Mouse (Mus musculus): ENCODE data around the gene 4931429L15Rik.
"Not testable (repeated sequence)": the region's sequence is repeated elsewhere in the genome, so short reads cannot be mapped to it uniquely, and the experiment has no call there.

4931429L15Rik gene

GRCm38 (mm10) chr9:46319886-46320285 lies at the start of gene 4931429L15Rik:
Gene 4931429L15Rik, minus strand, starts transcription at chr9:46319986.
- not testable (repeated sequence) for DNase-seq

- no peak for DNase-seq
These were observed 42.7 kb upstream of the 4931429L15Rik start for GRCm38 (mm10) chr9:46362459-46362858.

- no peak for DNase-seq
These were observed 41.8 kb upstream of the 4931429L15Rik start for GRCm38 (mm10) chr9:46361461-46362111.

- DNase-seq, result peak; percentile 79
These were observed 34.2 kb upstream of the 4931429L15Rik start for GRCm38 (mm10) chr9:46353992-46354391.

- no peak for DNase-seq
These were observed 33.5 kb upstream of the 4931429L15Rik start for GRCm38 (mm10) chr9:46353330-46353724.

GRCm38 (mm10) chr9:46352651-46353329 lies 33.0 kb upstream of the 4931429L15Rik start:
- DNase-seq, result no peak

GRCm38 (mm10) chr9:46350451-46350981 lies 30.7 kb upstream of the 4931429L15Rik start:
- no peak for DNase-seq

- no peak for DNase-seq
These were observed 26.3 kb upstream of the 4931429L15Rik start for GRCm38 (mm10) chr9:46345887-46346665.

GRCm38 (mm10) chr9:46339051-46339652 lies 19.4 kb upstream of the 4931429L15Rik start:
- no peak for DNase-seq

- no peak for DNase-seq
These were observed 18.6 kb upstream of the 4931429L15Rik start for GRCm38 (mm10) chr9:46338384-46338783.

GRCm38 (mm10) chr9:46337852-46338291 lies 18.1 kb upstream of the 4931429L15Rik start:
- no peak for DNase-seq

GRCm38 (mm10) chr9:46337331-46337730 lies 17.5 kb upstream of the 4931429L15Rik start:
- no peak for DNase-seq

GRCm38 (mm10) chr9:46336294-46336693 lies 16.5 kb upstream of the 4931429L15Rik start:
- DNase-seq, result not testable (repeated sequence)

GRCm38 (mm10) chr9:46335461-46335995 lies 15.7 kb upstream of the 4931429L15Rik start:
- no peak for DNase-seq

- DNase-seq, result no peak
These were observed 14.8 kb upstream of the 4931429L15Rik start for GRCm38 (mm10) chr9:46334471-46335025.

- no peak for DNase-seq
These were observed 11.5 kb upstream of the 4931429L15Rik start for GRCm38 (mm10) chr9:46331301-46331700.

- no peak for DNase-seq
These were observed 10.8 kb upstream of the 4931429L15Rik start for GRCm38 (mm10) chr9:46330586-46330895.

- no peak for DNase-seq
These were observed 10.2 kb upstream of the 4931429L15Rik start for GRCm38 (mm10) chr9:46329801-46330585.

GRCm38 (mm10) chr9:46329250-46329648 lies 9.5 kb upstream of the 4931429L15Rik start:
- DNase-seq, result no peak

- DNase-seq, result peak; percentile 7
These were observed 8.9 kb upstream of the 4931429L15Rik start for GRCm38 (mm10) chr9:46328572-46329249.

Measured in lung, postnatal 36 days (tissue).